Mouse (Mus musculus): ENCODE data around the gene Tcam1.

GRCm38 (mm10) chr11:106290376-106290775 lies 13.9 kb downstream of the Tcam1 start:
- no peak for TF ChIP-seq POLR2A (IDR thresholded peaks at IDR 0.05; ENCODE audit: insufficient read depth, low read length)
- no peak for TF ChIP-seq CTCF (IDR thresholded peaks at IDR 0.05; ENCODE audit: low read depth, low read length)
- TF ChIP-seq EP300 (IDR thresholded peaks at IDR 0.05; ENCODE audit: insufficient read depth, low read depth, low read length) = no peak

Data from ES-Bruce4 (cell line).